Mouse (Mus musculus) inflammation-experienced regulatory T-cells, adult 6 months (primary cell): ENCODE data around the gene Mars. TPM values are rescaled to one million over a fixed set of nuclear protein-coding genes. Genes with fewer than 3 reads are reported as not detected.

Source experiments
- ATAC-seq: one replicate; pipeline ENCODE4 v1.8.0; 2017
- polyA plus RNA-seq, 3 experiments: library from polyadenylated mRNA; unstranded; fragments of 100-300 nt; shearing (Covaris generic); gene quantifications; one replicate each; pipeline ENCODE4 v1.2.1; 2017

The Mars gene
- polyA plus RNA-seq, 3 experiments from 2014 or later, result 20.7 to 28.9 (median 21.3) TPM

DNA sequence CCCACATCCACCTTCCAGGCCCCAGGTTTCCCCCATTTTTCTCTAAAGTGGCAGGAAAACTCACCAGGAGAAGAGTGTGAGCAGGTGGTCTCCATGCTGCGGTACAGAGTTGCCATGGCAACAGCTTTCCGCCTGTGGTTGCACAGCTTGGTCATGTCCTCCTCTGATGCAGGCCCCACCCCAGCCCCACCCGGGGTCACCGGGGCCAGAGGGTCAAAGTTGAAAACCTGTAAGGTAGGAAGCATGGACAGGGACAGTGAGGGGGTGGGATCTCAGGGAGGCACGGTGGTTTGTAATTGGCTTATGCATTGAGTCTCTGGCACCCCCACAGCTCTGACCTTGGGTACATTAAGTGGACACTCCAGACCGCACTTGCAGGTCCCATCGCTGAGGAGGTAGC is 24.9 kb downstream of the Mars start:
- ATAC-seq, result no peak

- ATAC-seq, result no peak
Measured at GRCm38 (mm10) chr10:127286194-127286593, 25.4 kb downstream of the Mars start.

DNA sequence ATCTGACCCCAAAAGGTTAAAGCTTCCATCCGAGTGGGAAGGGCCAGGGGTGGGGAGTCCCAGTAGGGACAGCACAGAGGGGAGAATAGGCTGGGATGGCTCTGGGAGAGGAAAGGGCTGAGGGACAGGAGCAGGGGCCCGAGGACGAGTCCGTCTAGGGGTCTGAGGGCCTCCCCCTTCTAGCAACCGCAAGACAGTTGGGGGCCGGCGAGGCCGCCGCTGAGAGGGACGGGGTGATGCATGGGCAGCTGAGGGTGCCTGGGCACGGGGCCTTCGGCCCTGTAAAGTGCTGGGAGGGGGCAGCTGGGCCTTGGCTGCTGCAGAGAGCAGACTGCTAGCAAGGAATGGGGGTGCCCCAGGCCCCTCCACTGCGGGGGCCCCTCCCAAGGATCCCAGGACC is 25.9 kb downstream of the Mars start:
- ATAC-seq, result no peak

DNA sequence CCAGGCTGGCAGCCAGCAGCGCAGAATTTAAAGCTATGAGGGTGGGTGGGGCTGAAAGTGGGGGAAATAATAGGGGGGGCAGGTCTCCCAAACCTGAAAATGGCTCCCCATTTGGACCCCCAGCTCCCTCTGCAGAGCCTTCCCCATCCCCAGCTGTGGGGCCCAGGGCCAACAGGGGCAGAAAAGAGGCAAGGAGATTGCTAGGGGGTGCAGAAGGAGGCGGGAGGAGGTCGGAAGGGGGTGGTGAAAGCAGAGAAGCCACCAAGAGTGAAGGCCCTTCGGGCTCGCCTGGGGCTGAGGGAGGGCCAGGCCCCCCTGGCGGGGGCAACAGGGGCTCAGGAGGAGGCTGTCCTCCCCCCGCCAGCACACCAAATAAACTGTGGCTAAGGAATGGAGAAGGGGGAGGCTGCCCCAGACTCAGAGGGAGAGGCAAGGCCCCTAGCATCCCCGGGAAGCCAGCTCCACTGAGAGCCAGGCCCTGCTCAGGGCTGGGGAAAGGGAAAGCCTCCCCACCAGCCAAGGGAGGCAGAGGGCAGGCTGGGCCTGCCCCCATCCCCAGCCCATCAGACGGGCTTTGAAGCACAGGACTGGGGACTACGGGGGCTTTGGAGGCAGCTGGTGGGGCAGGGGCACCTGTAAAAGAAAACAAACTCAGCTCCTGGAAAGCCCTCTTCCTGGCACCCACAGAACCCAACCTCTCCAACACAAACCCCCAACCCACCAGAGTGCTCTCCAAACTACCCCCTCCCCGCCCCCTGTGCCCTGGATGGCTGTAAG is 26.7 kb downstream of the Mars start:
- ATAC-seq, result no peak

- ATAC-seq, result no peak
Measured at GRCm38 (mm10) chr10:127284105-127284622, 27.4 kb downstream of the Mars start.

DNA sequence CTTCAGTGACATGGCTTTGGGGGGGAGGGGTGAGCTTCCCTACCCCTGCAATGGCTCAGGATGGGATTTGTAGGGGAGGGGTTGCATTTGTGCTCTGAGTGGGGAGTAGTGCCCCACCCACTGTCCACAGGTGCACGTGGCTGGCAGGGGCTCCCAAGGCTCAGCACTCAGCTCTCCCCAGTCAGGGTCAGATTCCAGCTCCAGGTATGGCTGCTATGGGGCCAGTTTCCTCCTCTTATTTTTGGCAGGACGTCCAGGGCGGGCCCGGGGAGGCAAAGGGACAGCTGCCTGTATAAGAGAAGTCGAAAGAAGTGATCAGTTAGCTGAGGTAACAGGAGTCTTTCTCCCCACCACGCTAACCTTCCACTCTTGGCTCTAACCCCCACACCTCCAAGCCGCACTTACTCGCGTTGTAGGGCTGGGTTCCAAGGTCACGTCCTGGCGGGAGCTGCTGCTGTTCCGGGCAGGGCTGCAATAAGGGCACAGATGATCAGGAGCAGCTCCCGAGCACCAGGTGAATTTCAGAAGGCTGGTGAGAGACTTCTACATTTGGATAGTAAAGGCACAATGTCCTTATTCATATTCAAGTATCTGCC is 28.9 kb downstream of the Mars start:
- ATAC-seq, result no peak

DNA sequence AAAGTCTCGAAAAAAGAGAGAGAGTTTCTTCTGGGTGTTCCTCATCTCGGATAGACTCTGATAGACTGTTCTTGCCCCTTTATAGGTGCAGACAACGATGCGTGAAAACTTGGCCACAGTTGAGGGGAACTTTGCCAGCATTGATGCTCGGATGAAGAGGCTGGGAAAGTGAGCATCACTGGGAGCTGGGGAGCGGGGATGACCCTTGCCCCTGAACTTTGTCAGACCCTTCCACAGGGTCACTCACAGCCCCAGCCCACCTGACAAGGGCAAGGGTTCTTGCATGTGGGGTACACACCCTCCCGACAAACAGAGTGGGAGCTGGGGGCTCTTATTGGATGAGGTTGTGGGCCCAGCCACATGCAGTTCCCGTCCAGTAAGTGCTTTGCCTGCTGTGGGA is 30.3 kb downstream of the Mars start:
- ATAC-seq, result no peak

DNA sequence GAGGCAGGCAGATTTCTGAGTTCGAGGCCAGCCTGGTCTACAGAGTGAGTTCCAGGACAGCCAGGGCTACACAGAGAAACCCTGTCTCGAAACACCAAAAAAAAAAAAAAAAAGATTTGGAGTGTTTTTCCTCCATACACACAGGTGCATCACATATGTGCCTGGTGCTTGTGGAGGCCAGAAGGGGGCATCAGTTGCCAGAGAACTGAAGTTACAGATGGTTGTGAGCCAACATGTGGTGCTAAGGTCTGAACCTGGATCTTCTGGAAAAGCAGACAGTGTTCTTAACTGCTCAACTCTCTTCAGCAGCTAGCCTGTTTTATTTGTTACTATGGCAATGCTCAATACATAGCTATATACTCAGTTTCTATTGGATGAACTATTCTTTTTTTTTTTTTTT is 31.9 kb downstream of the Mars start:
- no peak for ATAC-seq

DNA sequence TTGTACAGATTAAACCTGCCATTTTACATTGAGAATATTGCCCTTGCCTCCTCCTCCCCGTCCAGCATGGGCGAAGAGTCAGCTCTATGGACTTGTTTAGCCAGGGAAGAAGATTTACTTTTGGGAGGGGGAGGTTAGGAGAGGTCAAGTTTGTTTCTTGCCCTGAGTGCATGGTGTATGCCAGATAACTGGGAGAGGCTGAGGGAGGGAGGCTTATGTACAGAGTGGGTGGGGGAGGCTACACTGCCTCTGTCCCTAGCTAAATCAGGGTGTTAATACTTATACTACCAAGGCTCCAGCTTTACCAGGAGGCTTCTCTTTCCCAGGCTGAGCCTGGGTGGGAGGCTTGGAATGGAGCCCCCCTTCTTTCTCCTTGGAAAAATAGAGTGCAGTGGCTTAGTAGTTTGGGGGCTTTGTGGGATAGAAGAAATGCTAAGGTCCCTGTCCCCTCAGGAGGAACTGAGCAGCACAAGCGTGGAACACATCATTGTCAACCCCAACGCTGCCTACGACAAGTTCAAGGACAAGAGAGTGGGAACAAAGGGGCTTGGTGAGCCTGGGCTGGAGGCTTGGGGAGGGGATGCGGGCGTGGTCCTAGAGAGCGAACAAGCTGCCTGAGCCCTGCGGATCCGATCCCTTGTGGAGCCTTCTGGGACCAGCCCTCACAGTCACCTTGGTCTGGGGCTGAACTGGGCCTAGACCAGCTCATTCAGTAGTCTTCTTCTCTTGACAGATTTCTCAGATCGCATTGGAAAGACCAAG is 37.1 kb downstream of the Mars start:
- no peak for ATAC-seq

DNA sequence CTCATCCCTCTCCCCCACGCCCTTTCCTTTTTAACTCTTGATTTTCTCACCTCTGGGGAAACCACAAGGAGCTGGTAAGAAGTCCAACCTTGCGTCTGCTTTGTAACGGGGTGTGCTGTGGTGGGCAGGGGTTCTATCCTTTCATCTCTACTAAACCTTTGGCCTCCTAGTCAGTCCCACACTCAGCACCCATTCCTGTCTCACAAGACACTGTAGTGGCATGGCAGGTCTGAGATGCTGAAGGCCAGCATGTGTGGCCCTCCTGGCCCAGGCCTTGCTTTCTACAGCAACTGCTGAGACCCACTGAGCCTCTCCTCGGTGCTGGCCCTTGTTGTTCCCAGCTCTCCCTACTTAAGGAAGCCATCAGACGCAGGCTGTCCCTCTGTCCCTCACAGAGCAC is 39.2 kb downstream of the Mars start:
- ATAC-seq, result no peak

- ATAC-seq, result no peak
Measured at GRCm38 (mm10) chr10:127269884-127270283, 41.7 kb downstream of the Mars start.

DNA sequence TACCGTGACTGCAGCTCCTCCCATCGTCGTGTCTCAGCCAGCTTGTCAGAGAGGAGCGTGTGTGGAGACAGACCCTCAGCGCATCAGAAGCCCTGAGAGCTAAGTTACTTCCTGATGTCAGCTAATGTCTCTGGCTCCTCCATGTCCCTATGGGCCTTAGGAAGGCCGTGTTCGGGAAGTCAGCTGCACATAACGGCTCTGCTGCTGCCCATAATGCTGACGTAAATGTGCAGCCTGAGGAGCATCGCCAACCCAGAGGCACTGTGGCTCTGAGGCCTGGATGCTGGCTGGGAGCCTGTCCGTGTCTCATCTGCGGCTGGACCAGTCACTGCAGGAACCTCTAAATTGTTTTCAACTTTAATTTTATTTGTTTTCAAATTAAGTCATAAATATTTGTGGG is 42.5 kb downstream of the Mars start:
- ATAC-seq, result no peak

DNA sequence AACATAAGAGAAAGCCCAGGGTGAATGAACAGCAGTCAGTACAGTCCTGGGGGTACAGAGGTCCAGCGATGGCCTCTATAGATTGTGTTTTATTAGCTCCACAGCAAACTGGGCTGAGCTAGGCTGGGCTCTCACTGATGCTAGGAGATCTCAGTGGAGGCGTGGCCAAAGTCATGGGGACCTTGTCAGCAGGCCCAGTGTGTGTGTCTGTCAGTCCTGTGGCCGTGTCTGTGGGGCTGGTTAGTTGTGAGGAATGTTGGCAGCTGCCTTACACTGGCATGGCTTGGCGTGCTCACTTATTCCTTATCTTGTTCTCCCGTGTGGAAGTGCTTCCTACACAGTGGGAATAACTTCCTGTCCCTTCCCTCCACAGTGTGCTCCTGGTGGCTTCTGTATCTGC is 43.2 kb downstream of the Mars start:
- ATAC-seq, result no peak

DNA sequence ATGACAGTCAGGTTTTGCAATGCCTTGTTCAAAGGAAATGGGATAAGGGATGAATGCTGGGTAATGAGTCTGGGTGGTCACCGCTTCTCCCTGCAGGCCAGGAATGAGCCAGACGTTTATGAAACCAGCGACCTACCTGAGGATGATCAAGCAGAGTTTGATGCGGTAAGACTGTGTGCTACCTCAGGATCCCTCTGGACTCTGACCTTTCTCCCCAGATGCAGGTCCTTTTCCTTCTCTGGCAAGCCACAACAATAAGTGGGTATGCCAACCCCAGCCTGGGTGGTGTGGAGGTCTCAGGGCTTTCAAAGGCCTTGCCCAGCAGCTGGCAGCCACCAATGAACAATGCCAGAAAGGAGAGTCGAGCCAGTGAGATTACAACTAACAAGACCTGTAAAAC is 44.3 kb downstream of the Mars start:
- no peak for ATAC-seq

- peak; percentile 99 for ATAC-seq
Measured at GRCm38 (mm10) chr10:127266112-127267091, 45.2 kb downstream of the Mars start, which contains the start of gene Dctn2. Gene Dctn2, plus strand, starts transcription at chr10:127266368.

DNA sequence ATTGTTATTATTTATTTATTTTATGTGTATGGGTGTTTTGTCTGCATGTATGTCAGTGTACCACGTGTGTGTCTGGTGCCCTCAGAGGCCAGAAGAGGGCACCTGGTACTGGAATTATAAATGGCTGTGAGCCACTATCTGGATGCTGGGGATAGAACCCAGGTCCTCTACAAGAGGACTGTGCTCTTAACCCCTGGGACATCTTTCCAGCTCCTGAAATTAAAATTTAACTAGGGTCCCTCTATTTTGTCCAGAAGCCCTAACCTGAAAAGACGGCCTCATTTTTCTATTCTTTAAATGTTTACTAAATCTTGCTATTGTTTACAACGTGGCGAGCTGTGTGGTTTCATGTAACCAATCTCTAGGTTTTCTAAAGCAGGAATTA is 45.9 kb downstream of the Mars start:
- ATAC-seq, result no peak

DNA sequence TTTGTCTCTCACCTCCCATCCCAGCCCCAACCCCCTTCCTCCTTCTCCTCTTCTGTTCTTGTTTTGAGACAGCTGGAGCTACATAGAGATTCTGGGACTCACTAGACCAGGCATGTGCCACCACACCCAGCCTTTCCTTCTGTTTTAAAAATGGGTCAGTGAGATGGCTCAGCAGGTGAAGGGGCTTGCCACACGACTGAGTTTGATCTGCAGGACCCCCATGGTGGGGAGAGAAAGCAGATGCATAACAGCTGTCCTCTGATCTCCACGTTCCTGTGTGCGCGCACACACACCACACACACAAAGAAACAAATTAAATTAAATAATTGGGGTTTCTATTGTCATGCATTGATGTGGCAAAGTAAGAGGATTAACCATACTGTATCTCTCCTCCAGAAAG is 46.6 kb downstream of the Mars start:
- ATAC-seq, result no peak

GRCm38 (mm10) chr10:127264336-127264735 is 47.2 kb downstream of the Mars start:
- no peak for ATAC-seq

DNA sequence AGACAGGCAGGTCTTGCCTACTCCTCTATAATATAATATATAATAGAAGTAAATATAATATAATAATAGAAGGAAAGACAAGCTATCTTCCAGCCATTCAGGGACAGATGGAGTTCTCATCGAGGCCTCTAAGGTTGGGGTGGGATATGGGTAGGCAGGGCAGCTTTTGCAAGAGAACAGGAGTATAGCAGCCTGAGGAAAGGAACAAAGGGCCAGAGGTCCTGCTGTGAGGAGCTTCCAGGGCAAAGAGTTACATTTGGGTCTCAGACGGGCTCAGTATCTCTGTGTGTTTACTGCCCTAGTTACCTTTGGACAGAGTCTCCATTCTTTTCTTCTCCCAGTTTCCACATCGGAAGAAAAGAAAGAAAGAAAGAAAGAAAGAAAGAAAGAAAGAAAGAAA is 48.0 kb downstream of the Mars start:
- no peak for ATAC-seq

DNA sequence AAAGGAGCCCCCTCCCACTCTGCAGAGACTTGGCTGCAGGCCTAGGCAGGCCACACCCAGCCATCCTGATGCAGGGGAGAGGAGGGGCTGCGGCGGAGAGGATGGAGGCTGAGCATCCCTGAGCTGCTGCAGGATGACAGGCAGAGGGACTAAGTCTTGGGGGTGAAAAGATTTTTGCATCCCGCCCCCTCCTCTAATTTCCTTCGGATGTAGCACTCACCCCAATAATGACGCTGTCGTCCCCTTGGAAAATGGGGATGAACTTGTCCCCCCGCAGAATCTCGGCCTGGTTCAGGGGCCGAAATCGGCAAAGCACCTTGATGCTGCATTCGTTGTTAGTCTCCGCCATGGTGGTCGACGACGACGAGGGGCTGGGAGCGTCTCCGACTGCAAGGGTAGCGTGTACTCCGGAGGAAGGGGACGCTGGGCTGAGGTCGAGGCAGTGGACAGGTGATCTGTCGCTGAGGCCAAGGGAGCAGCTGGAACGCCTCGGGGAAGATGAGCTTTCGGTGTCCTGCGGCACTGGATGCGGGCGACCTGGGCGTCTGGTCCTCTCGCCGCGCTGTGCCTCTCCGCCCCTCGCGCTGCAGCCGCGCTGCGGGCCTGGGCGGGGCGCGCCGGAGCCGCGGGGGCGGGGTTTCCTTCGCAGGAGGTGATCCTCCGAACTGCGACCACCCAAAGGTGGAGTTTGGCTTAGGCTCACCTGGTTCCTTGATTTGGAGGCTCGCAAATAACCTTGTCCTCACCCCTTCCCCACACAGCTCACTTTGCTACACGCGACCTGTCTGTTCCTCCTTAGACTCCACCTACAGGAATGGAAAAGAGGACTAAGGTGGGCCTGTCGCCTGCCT is 48.8 kb downstream of the Mars start, which contains the start of gene Kif5a:
Gene Kif5a, minus strand, starts transcription at position 801 of the 851 bp plus-strand sequence.
- ATAC-seq, result no peak
